Mouse (Mus musculus): Measurements from ENCODE around the gene Scyl2. TPM values are rescaled to one million over a fixed set of nuclear protein-coding genes. Genes with fewer than 3 reads are reported as not detected.

The Scyl2 gene
- 8.5 and 15.0 TPM in 2 replicates for polyA plus RNA-seq (2012; rRNA removed; ENCODE audit: low replicate concordance)

GRCm38 (mm10) chr10:89686139-89686808 lies at the start of gene Scyl2:
TSS of gene Scyl2 (minus strand) at chr10:89686285.

GRCm38 (mm10) chr10:89732001-89732794 lies 46.1 kb upstream of the Scyl2 start, which contains the start of gene Actr6:
TSS of gene Actr6 (minus strand) at chr10:89732295.

GRCm38 (mm10) chr10:89621129-89621528 lies 65.0 kb downstream of the Scyl2 start, which contains the start of gene Slc17a8:
TSS of gene Slc17a8 (minus strand) at chr10:89621253.

Other genes with a start within 250 kb of the Scyl2 start
- gene Gas2l3, start 242.3 kb downstream of the Scyl2 start, polyA plus RNA-seq (2012; rRNA removed; ENCODE audit: low replicate concordance), result 0.61 and 1.8 TPM in 2 replicates
- gene Nr1h4, start 152.7 kb downstream of the Scyl2 start, polyA plus RNA-seq (2012; rRNA removed; ENCODE audit: low replicate concordance), result 0.37 and 0.39 TPM in 2 replicates
- 0.07 TPM in 1 of 2 replicates, not detected in the other for gene Slc17a8, start 65.0 kb downstream of the Scyl2 start, polyA plus RNA-seq (2012; rRNA removed; ENCODE audit: low replicate concordance)
- 1.3 and 2.9 TPM in 2 replicates for gene Actr6, start 46.0 kb upstream of the Scyl2 start, polyA plus RNA-seq (2012; rRNA removed; ENCODE audit: low replicate concordance)
- gene Uhrf1bp1l, start 58.7 kb upstream of the Scyl2 start, polyA plus RNA-seq (2012; rRNA removed; ENCODE audit: low replicate concordance), result 9.9 and 10.2 TPM in 2 replicates
- gene Anks1b, start 187.2 kb upstream of the Scyl2 start, polyA plus RNA-seq (2012; rRNA removed; ENCODE audit: low replicate concordance), result 0.06 and 0.09 TPM in 2 replicates